Mouse (Mus musculus) cerebellum, adult 18-20 months (tissue): Measurements from ENCODE around the gene Smyd3.

Source experiments
- DNase-seq, 2 experiments: peaks; one replicate each; pipeline ENCODE4 v3.0.0; 2021

The Smyd3 gene

GRCm38 (mm10) chr1:179516941-179517712 is 714 bp downstream of the Smyd3 start:
- peak; percentile 29 for DNase-seq

DNA sequence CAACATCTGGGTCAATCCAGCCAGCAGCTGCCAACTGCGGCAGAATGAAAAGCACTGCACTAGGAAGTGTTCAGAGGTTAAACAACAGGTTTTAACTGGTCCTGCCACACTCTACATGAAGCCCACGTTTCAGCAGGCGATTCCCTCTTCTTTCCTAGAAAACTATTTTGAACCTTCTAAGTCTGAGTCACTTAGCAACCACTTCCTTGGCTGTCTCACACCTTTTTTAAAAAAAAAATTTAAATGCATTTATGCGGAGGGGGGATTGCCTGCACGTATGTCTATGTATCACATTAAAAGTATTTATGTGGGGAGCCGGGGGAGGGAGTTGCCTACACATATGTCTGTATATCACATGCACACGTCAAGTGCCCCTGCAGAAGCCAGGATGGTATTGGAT is 5.9 kb downstream of the Smyd3 start:
- no peak for DNase-seq

- DNase-seq, result no peak
These were observed 7.1 kb downstream of the Smyd3 start for GRCm38 (mm10) chr1:179510546-179511340.

DNA sequence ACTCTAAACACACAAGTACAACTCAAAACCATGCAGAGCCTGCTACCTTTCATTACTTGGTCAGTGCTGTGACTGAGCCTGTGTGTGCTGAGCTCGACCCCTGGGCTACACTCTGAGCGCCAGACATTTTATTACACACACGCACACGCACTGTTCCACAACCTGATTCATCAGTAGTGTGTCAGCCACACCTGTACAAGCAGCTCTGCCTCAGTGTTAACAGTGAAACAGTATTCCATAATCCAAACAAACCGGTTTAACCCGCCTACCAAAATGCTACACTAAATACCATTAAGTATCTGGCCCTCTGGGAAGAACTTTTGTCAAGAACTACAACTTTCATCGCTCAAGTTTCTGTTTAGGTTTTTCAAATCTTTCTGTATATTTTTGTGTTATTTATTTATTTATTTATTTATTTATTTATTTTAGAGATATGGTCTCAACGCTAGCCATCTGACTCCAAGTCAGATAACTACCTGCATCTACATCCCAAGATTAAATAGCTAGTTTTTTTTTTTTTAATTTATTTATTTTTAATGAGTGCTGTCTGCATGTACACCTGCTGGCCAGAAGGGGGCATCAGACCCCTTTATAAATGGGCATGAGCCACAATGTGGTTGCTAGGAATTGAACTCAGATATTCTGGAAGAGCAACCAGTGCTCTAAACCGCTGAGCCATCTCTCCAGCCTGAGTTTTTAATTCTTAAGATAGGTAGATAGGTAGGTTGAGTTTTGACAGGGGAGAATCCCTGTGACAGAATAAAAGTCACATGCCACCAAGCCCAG is 11.1 kb downstream of the Smyd3 start:
- DNase-seq, result peak; percentile 39 to 65

DNA sequence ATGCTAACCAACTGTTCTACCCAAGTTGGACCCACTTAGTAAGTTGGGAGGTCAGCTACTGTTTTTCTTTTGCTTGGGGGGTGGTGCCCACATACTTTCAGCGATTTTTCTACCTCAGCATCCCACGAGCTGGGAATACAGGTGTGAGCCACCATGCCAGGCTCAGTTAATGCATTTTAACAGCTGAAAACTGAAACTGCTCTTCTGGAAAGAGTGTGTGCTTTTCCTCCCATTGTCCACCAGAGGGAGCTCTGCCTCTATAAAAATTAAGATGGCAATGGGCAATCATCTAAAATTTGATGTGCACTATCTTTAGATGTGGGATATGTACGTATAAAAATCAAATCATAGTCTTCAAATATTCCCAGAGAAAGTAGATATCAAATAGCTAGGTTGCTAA is 15.3 kb downstream of the Smyd3 start:
- DNase-seq, result peak in 1 of 2 experiments; percentile 30

DNA sequence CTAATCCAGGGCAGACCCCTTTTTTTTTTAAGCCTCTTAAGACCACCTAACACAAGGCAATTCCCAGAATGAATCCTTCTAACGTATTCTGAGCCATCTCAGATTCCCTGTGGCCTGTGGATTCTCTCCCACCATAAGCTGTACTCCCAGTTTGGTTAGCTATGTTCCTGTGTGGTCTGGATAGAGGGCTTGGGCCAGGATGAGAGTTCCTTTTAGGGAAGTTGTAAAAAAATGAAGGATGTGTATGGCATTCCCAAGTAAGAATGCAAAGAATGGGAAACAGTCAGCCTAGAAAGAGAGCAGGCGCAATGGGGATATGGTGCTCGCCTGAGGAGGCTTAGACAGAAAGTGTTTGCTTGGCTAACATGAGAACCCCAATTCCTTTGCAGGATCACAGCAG is 18.6 kb downstream of the Smyd3 start:
- no peak for DNase-seq

GRCm38 (mm10) chr1:179492908-179493307 is 24.9 kb downstream of the Smyd3 start:
- no peak for DNase-seq

- no peak for DNase-seq
These were observed 29.3 kb downstream of the Smyd3 start for GRCm38 (mm10) chr1:179488520-179488919.

GRCm38 (mm10) chr1:179487990-179488389 is 29.9 kb downstream of the Smyd3 start:
- no peak for DNase-seq

- DNase-seq, result no peak
These were observed 30.6 kb downstream of the Smyd3 start for GRCm38 (mm10) chr1:179487238-179487637.

- no peak for DNase-seq
These were observed 31.9 kb downstream of the Smyd3 start for GRCm38 (mm10) chr1:179485784-179486540.

GRCm38 (mm10) chr1:179480862-179481261 is 37.0 kb downstream of the Smyd3 start:
- DNase-seq, result no peak

GRCm38 (mm10) chr1:179477157-179477902 is 40.5 kb downstream of the Smyd3 start:
- peak; percentile 50 to 66 for DNase-seq

- DNase-seq, result peak; percentile 16 to 17
These were observed 41.2 kb downstream of the Smyd3 start for GRCm38 (mm10) chr1:179476461-179477156.

GRCm38 (mm10) chr1:179474776-179475175 is 43.1 kb downstream of the Smyd3 start:
- DNase-seq, result no peak

DNA sequence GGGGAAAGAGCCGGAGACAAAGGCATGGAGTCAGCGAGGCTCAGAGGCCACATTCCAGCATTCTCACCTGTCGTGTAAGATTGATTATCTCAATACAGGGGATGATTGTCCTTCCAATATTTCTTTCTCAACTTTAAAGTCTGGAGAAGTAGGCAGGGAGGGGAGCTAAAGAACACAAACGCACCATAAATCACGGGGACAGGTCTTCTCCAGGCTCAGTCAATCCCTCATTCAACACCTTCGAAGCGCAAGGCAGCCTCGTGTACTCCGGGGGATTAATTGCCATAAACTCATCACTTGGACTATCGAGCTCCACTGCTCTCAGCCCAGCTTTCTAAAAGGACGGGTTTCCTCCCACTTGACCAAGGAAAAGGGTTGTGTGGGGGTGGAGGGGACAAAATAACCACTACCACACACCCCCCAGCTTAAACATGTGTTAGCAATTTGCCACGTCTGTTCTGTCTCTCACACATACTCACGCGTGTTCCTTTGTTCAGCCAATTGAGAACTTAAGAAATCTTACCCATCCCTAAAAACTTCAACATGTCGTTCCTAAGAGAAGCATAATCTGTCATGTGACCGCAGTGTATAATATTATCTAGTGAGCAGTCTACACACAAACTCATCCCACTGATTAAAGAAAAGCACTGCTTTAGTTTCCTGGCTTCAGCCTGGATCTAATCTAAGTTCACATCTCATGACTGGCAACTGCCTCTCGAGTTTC is 43.8 kb downstream of the Smyd3 start:
- no peak for DNase-seq

- no peak for DNase-seq
These were observed 49.9 kb downstream of the Smyd3 start for GRCm38 (mm10) chr1:179467970-179468369.

- no peak for DNase-seq
These were observed 55.5 kb downstream of the Smyd3 start for GRCm38 (mm10) chr1:179462376-179462775.

GRCm38 (mm10) chr1:179461019-179461814 is 56.6 kb downstream of the Smyd3 start:
- DNase-seq, result no peak

- DNase-seq, result no peak
These were observed 58.9 kb downstream of the Smyd3 start for GRCm38 (mm10) chr1:179458987-179459368.
